Mouse (Mus musculus) natural killer cell, adult 2 months (primary cell): ENCODE measurements around the gene Morc1.

Source experiments
- DNase-seq, 2 experiments: peaks; one replicate each; pipeline ENCODE4 v3.0.0; 2022; ENCODE audit warnings: low spot score in 2 of 2

The Morc1 gene

GRCm38 (mm10) chr16:48626186-48626585 lies 195.1 kb downstream of the Morc1 start:
- DNase-seq, result no peak

GRCm38 (mm10) chr16:48627296-48627695 lies 196.3 kb downstream of the Morc1 start:
- no peak for DNase-seq

GRCm38 (mm10) chr16:48629710-48630109 lies 198.7 kb downstream of the Morc1 start:
- DNase-seq, result no peak

GRCm38 (mm10) chr16:48630466-48630865 lies 199.4 kb downstream of the Morc1 start:
- DNase-seq, result no peak

GRCm38 (mm10) chr16:48632351-48632750 lies 201.3 kb downstream of the Morc1 start:
- no peak for DNase-seq

- no peak for DNase-seq
Observed at GRCm38 (mm10) chr16:48646246-48646645, 215.2 kb downstream of the Morc1 start.

- DNase-seq, result peak; percentile 56 to 68
Observed at GRCm38 (mm10) chr16:48671696-48672095, 240.7 kb downstream of the Morc1 start.

GRCm38 (mm10) chr16:48672664-48673063 lies 241.6 kb downstream of the Morc1 start:
- DNase-seq, result no peak

GRCm38 (mm10) chr16:48675607-48676006 lies 244.6 kb downstream of the Morc1 start:
- peak; percentile 40 to 52 for DNase-seq

- DNase-seq, result no peak
Observed at GRCm38 (mm10) chr16:48676205-48676604, 245.2 kb downstream of the Morc1 start.

GRCm38 (mm10) chr16:48677381-48677780 lies 246.3 kb downstream of the Morc1 start:
- DNase-seq, result no peak

GRCm38 (mm10) chr16:48678029-48678428 lies 247.0 kb downstream of the Morc1 start:
- DNase-seq, result no peak
